Comparison of ENCODE assay signal across 16 mouse cellular contexts in the genomic region with DNA sequence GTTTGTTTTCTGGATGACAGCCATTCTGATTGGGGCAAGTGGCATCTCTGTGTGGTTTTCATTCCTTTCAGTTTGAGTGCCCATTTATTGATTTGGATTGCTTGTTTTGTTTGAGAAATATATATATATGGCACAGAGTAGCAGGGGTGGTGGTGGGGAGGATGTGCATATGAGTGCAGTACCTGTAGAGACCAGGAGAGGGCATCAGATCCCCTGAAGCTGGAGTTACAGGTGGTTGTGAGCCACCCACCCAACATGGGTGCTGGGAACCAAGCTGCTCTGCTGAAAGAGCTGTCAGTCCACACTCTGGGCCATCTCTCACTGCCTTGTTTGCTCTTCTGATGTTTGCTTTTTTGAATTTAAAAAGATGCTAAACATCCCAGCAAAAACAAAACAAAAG.
DNase-seq lines count a peak whose midpoint lies in the region; ATAC-seq and TF ChIP-seq lines count a peak whose summit lies in the region.
"Had no signal": no experiment of that assay in that cellular context is flagged by ENCODE, and none has a peak within 500 bp of the region (broad histone marks: within the 10 kb centered on the region; RNA-seq: fewer than 3 reads in every experiment).

No protein-coding gene starts in this region.

- H3K79me2 ChIP-seq in liver, adult 2 months (ENCODE audit: control insufficient read depth, insufficient read depth, low read length): no peaks in the 10 kb centered on the region

- DNase-seq in CD4-positive, CD25-positive, alpha-beta regulatory T cell, adult 2 months (ENCODE audit: low read depth, low spot score): peak; percentile 63
- DNase-seq in liver, adult 2 months (ENCODE audit: extremely low read depth, low read depth, low spot score): no peak
- DNase-seq in liver (no peak), A20 (ENCODE audit: low read depth, low spot score) (peak; percentile 41), ZHBTc4 (ENCODE audit: low read depth, low spot score) (peak; percentile 59)
- no peak for DNase-seq in adrenal gland, adult 2 months
- no peak for DNase-seq in ovary, postnatal 10 days (ENCODE audit: low spot score)
- DNase-seq: adrenal gland, postnatal 25 days; cerebellum, adult 11 months; heart, adult 18-20 months; right cerebral cortex, postnatal 4 days had no signal

- no peak for ATAC-seq in CD4-positive, CD25-positive, alpha-beta regulatory T cell, adult 4 months
- ATAC-seq: intestine, embryonic 15.5 days had no signal

- no peak overlapping the region for H3K4me3 ChIP-seq in liver, adult 2 months (ENCODE audit: insufficient read depth, low read depth, low read length)
- H3K4me3 ChIP-seq: intestine, embryonic 15.5 days; liver, embryonic 15.5 days; megakaryocyte, embryonic 14.5 days; stomach, embryonic 15.5 days had no signal

- H3K4me1 ChIP-seq in liver, adult 2 months (ENCODE audit: control insufficient read depth, insufficient read depth, low read length): no peaks in the 10 kb centered on the region
- H3K4me1 ChIP-seq: liver, embryonic 15.5 days had no signal

- 0 out of 2 replicates have a peak, but pooled peaks cover 3% of the 10 kb centered on the region for H3K27me3 ChIP-seq in liver, adult 2 months (ENCODE audit: control insufficient read depth, insufficient read depth, low read length)
- H3K27me3 ChIP-seq: intestine, embryonic 15.5 days; liver, embryonic 15.5 days; stomach, embryonic 15.5 days had no signal

- H3K36me3 ChIP-seq in liver, adult 2 months (ENCODE audit: control insufficient read depth, insufficient read depth, low read length): no peaks in the 10 kb centered on the region
- H3K36me3 ChIP-seq: intestine, embryonic 15.5 days; liver, embryonic 15.5 days; stomach, embryonic 15.5 days had no signal

- no peak overlapping the region for H3K9ac ChIP-seq in liver, adult 2 months (ENCODE audit: low read depth, low read length)
- H3K9ac ChIP-seq: intestine, embryonic 15.5 days; liver, embryonic 15.5 days; stomach, embryonic 15.5 days had no signal

- TF ChIP-seq CTCF in liver, adult 2 months (IDR thresholded peaks at IDR 0.05; ENCODE audit: low read depth, low read length): peak; percentile 50

- no peak for TF ChIP-seq POLR2A in liver, adult 2 months (IDR thresholded peaks at IDR 0.05; ENCODE audit: extremely low read depth, insufficient read depth, low read length)

- no peak overlapping the region for H3K27ac ChIP-seq in liver, adult 2 months (replicated peaks; ENCODE audit: insufficient read depth, low read depth, low read length)
- H3K27ac ChIP-seq: intestine, embryonic 15.5 days; liver, embryonic 15.5 days; stomach, embryonic 15.5 days had no signal

Comparison
In these comparisons a context has a peak if more than half of its experiments do, and no peak if none do; other contexts are left out.
1. DNase-seq: peak in CD4-positive, CD25-positive, alpha-beta regulatory T cell, adult 2 months (single experiment), A20 (single experiment) and ZHBTc4 (single experiment); none in liver, adult 2 months (single experiment), liver (single experiment), adrenal gland, adult 2 months (single experiment) and ovary, postnatal 10 days (single experiment).